Mouse (Mus musculus) hindbrain, postnatal 0 days (tissue): ENCODE measurements around the gene Hectd2. TPM values are rescaled to one million over a fixed set of nuclear protein-coding genes. Genes with fewer than 3 reads are reported as not detected.

Experiments
- ATAC-seq: fragments of 200-750 bp; cut with Nextera tagmentation; 2 replicates; pipeline ENCODE4 v1.8.0; 2017; ENCODE audit warnings: mild to moderate bottlenecking, moderate TSS enrichment, moderate library complexity
- DNase-seq: peaks from one replicate; pipeline ENCODE4 v3.0.0-alpha.2; 2015; ENCODE audit warnings: low spot score
- H3K27ac ChIP-seq: fragments of 300-500 bp; sonication (generic); 2 replicates; pipeline ENCODE4 v1.5.1; 2014; ENCODE audit warnings: mild to moderate bottlenecking
- H3K27me3 ChIP-seq: fragments of 300-500 bp; sonication (generic); 2 replicates; pipeline ENCODE4 v1.6.1; 2014; ENCODE audit warnings: low read length, mixed read lengths; ENCODE audit not compliant: insufficient read depth
- H3K36me3 ChIP-seq: fragments of 300-500 bp; sonication (generic); 2 replicates; pipeline ENCODE4 v1.6.1; 2014; ENCODE audit warnings: low read length, mixed read lengths; ENCODE audit not compliant: insufficient read depth
- H3K4me1 ChIP-seq: fragments of 300-500 bp; sonication (generic); 2 replicates; pipeline ENCODE4 v1.6.1; 2014; ENCODE audit warnings: antibody characterized with exemption, low read length, mixed read lengths; ENCODE audit not compliant: insufficient read depth
- H3K4me2 ChIP-seq: fragments of 300-500 bp; sonication (generic); 2 replicates; pipeline ENCODE4 v1.6.1; 2014; ENCODE audit warnings: low read depth, mild to moderate bottlenecking, low read length, moderate library complexity, mixed read lengths
- H3K4me3 ChIP-seq: fragments of 300-500 bp; sonication (generic); 2 replicates; pipeline ENCODE4 v1.5.1; 2014; ENCODE audit warnings: low read length
- H3K9ac ChIP-seq: fragments of 300-500 bp; sonication (generic); replicated peaks from 2 replicates; pipeline ENCODE4 v1.6.1; 2014; ENCODE audit warnings: mild to moderate bottlenecking, low read length, moderate library complexity, mixed read lengths
- H3K9me3 ChIP-seq: fragments of 300-500 bp; sonication (generic); 2 replicates; pipeline ENCODE4 v1.6.1; 2016; ENCODE audit warnings: low read length, mixed read lengths
- CTCF ChIP-seq: IDR thresholded peaks from 2 replicates; pipeline ENCODE4 v1.5.1; 2016; ENCODE audit warnings: antibody characterized with exemption, control low read depth, low read depth
- WGBS: fragments of 180-500 bp; shearing (Covaris S2); extraction: QIAGEN DNeasy Blood & Tissue Kit; methylation state at CpG from one replicate; pipeline ENCODE4 v1.1.7; 2014; 5-methylcytosine and 5-hydroxymethylcytosine counted together
- polyA plus RNA-seq: library from polyadenylated mRNA; unstranded; fragments of >200 nt; fragmentation: Nextera tagmentation; extraction: Ambion mirVana; gene quantifications from 2 replicates; pipeline ENCODE4 v1.2.1, GENCODE M21; 2015
- total RNA-seq: library from RNA; depleted of rRNA; stranded (reverse); fragments of >200 nt; gene quantifications from 2 replicates; pipeline ENCODE4 v1.2.3, GENCODE M21; 2014

Hectd2 gene
- total and polyA plus RNA-seq, 2 experiments from 2014 or later = 6.7 to 20.7 TPM

- no peak for TF ChIP-seq CTCF
Measured at GRCm38 (mm10) chr19:36625906-36626305, 71.5 kb downstream of the Hectd2 start.

GRCm38 (mm10) chr19:36626881-36627280 lies 72.4 kb downstream of the Hectd2 start:
- no peak for TF ChIP-seq CTCF
- Histone ChIP-seq H3K27me3 (no peaks in the 10 kb centered on the region), H3K4me3 (no peak overlapping the region), H3K9me3 (no peaks in the 10 kb centered on the region), H3K4me2 (no peak overlapping the region), H3K4me1 (no peaks in the 10 kb centered on the region), H3K9ac (no peak overlapping the region), H3K36me3 (no peaks in the 10 kb centered on the region; the same call in 1 of the 2 replicates), H3K27ac (no peak overlapping the region)
- WGBS = 84% methylated on average over 4 of the region's 4 CpGs
- DNase-seq (no peak), ATAC-seq (no peak)

More at GRCm38 (mm10) chr19:36625906-36626305, 71.5 kb downstream of the Hectd2 start:
- DNase-seq (no peak), ATAC-seq (no peak)
- no peak overlapping the region for H3K9ac ChIP-seq
- no peaks in the 10 kb centered on the region for H3K4me1 ChIP-seq
- H3K27me3 ChIP-seq = no peaks in the 10 kb centered on the region
- H3K9me3 ChIP-seq = no peaks in the 10 kb centered on the region
- WGBS = 100% methylated on average over 1 of the region's 1 CpGs
- no peak overlapping the region for H3K4me3 ChIP-seq
- H3K27ac ChIP-seq = no peak overlapping the region
- H3K4me2 ChIP-seq = no peak overlapping the region
- no peaks in the 10 kb centered on the region; the same call in 1 of the 2 replicates for H3K36me3 ChIP-seq

GRCm38 (mm10) chr19:36629394-36629910 lies 75.0 kb downstream of the Hectd2 start:
- 0 out of 2 replicates have a peak, but pooled peaks have one; percentile 17 for ATAC-seq
- Histone ChIP-seq H3K4me2 (no peak overlapping the region), H3K9ac (no peak overlapping the region), H3K9me3 (no peaks in the 10 kb centered on the region), H3K27ac (no peak overlapping the region), H3K4me3 (no peak overlapping the region), H3K4me1 (no peaks in the 10 kb centered on the region), H3K36me3 (no peaks in the 10 kb centered on the region), H3K27me3 (no peaks in the 10 kb centered on the region)
- no peak for DNase-seq
- no peak for TF ChIP-seq CTCF
- WGBS = 77% methylated on average over 9 of the region's 9 CpGs

- no peak overlapping the region for H3K27ac ChIP-seq
Measured at GRCm38 (mm10) chr19:36630361-36630760, 75.9 kb downstream of the Hectd2 start.

GRCm38 (mm10) chr19:36634771-36635170 lies 80.3 kb downstream of the Hectd2 start:
- H3K9ac ChIP-seq = no peak overlapping the region
- no peaks in the 10 kb centered on the region for H3K36me3 ChIP-seq
- H3K4me1 ChIP-seq = no peaks in the 10 kb centered on the region
- H3K9me3 ChIP-seq = no peaks in the 10 kb centered on the region
- TF ChIP-seq CTCF = no peak
- H3K4me2 ChIP-seq = no peak overlapping the region
- no peak for ATAC-seq
- no peak overlapping the region for H3K4me3 ChIP-seq
- DNase-seq = no peak
- H3K27ac ChIP-seq = no peak overlapping the region
- WGBS = 65% methylated on average over 7 of the region's 7 CpGs
- H3K27me3 ChIP-seq = no peaks in the 10 kb centered on the region

More at GRCm38 (mm10) chr19:36630361-36630760, 75.9 kb downstream of the Hectd2 start:
- Histone ChIP-seq H3K9me3 (no peaks in the 10 kb centered on the region), H3K4me2 (no peak overlapping the region), H3K36me3 (no peaks in the 10 kb centered on the region), H3K9ac (no peak overlapping the region), H3K4me1 (no peaks in the 10 kb centered on the region), H3K4me3 (no peak overlapping the region), H3K27me3 (no peaks in the 10 kb centered on the region)
- DNase-seq (no peak), ATAC-seq (peak; percentile 55; the same call in 1 of the 2 replicates)
- TF ChIP-seq CTCF = no peak
- 81% methylated on average over 5 of the region's 5 CpGs for WGBS

- Histone ChIP-seq H3K4me3 (no peak overlapping the region), H3K9me3 (no peaks in the 10 kb centered on the region), H3K27ac (no peak overlapping the region), H3K9ac (no peak overlapping the region), H3K4me2 (no peak overlapping the region), H3K36me3 (no peaks in the 10 kb centered on the region), H3K27me3 (no peaks in the 10 kb centered on the region), H3K4me1 (no peaks in the 10 kb centered on the region)
- DNase-seq (no peak), ATAC-seq (no peak)
- 73% methylated on average over 3 of the region's 3 CpGs for WGBS
- TF ChIP-seq CTCF = no peak
Measured at GRCm38 (mm10) chr19:36637223-36637622, 82.8 kb downstream of the Hectd2 start.

- Histone ChIP-seq H3K27me3 (no peaks in the 10 kb centered on the region), H3K4me2 (no peak overlapping the region), H3K27ac (no peak overlapping the region), H3K36me3 (no peaks in the 10 kb centered on the region), H3K9ac (no peak overlapping the region), H3K9me3 (no peaks in the 10 kb centered on the region), H3K4me1 (no peaks in the 10 kb centered on the region), H3K4me3 (no peak overlapping the region)
- WGBS = 65% methylated on average over 7 of the region's 7 CpGs
- ATAC-seq (no peak), DNase-seq (no peak)
- TF ChIP-seq CTCF = no peak
Measured at GRCm38 (mm10) chr19:36637948-36638587, 83.6 kb downstream of the Hectd2 start.
